Mouse (Mus musculus) CH12.LX (cell line): ENCODE results near the gene Slc18b1. TPM values are rescaled to one million over a fixed set of nuclear protein-coding genes. Genes with fewer than 3 reads are reported as not detected.

Experiments used
- DNase-seq: peaks from one replicate; pipeline ENCODE4 v3.0.0-alpha.2; 2013; ENCODE audit errors: extremely low read depth
- H3K27ac ChIP-seq: 2 replicates; pipeline ENCODE4 v1.5.1; 2012; ENCODE audit warnings: low read depth, mild to moderate bottlenecking, control low read depth, moderate library complexity; ENCODE audit not compliant: insufficient read depth
- H3K27me3 ChIP-seq: replicated peaks from 2 replicates; pipeline ENCODE3; 2012; ENCODE audit warnings: inconsistent platforms
- H3K36me3 ChIP-seq, 2 experiments: replicated peaks in 1 of 2; 2 replicates each; pipeline versions ENCODE3 to v1.6.1; 2012; ENCODE audit warnings: inconsistent platforms in 1 of 2, low read length in 1 of 2, mild to moderate bottlenecking in 1 of 2, mixed read lengths in 1 of 2, moderate library complexity in 1 of 2; ENCODE audit not compliant: control insufficient read depth in 1 of 2, insufficient read depth in 1 of 2
- H3K4me1 ChIP-seq, 2 experiments: 2 replicates each; pipeline ENCODE4 v1.6.1; 2012; ENCODE audit warnings: inconsistent platforms in 1 of 2, moderate library complexity in 1 of 2; ENCODE audit not compliant: insufficient read depth in 2 of 2, control insufficient read depth in 1 of 2
- H3K4me2 ChIP-seq: 2 replicates; pipeline ENCODE4 v1.6.1; 2012; ENCODE audit warnings: low read depth, mild to moderate bottlenecking, control low read depth; ENCODE audit not compliant: poor library complexity, insufficient read depth, severe bottlenecking
- H3K4me3 ChIP-seq, 3 experiments: fragments of 150-350 bp in 1 of 3; sonication (generic) in 1 of 3; replicated peaks in 1 of 3; 2 replicates each; pipeline versions ENCODE3 to v1.5.1; 2011 to 2012; ENCODE audit warnings: low read depth in 2 of 3, low read length in 2 of 3, mild to moderate bottlenecking in 2 of 3, moderate library complexity in 2 of 3, control low read depth in 1 of 3, improper control_type of control experiment in 1 of 3, inconsistent platforms in 1 of 3, mixed read lengths in 1 of 3; ENCODE audit not compliant: poor library complexity in 1 of 3
- H3K79me2 ChIP-seq: replicated peaks from 2 replicates; pipeline ENCODE4 v1.6.1; 2012; ENCODE audit warnings: mild to moderate bottlenecking, moderate library complexity; ENCODE audit not compliant: control insufficient read depth, poor library complexity, insufficient read depth, severe bottlenecking; ENCODE audit errors: extremely low read depth
- H3K9ac ChIP-seq: 2 replicates; pipeline ENCODE4 v1.6.1; 2012; ENCODE audit warnings: low read depth, mild to moderate bottlenecking, control low read depth, moderate library complexity; ENCODE audit not compliant: insufficient read depth
- H3K9me3 ChIP-seq: replicated peaks from 2 replicates; pipeline ENCODE3; 2012; ENCODE audit warnings: low read length, inconsistent platforms, mixed read lengths
- BHLHE40 ChIP-seq: IDR thresholded peaks from 2 replicates; pipeline ENCODE4 v1.6.1; 2011; ENCODE audit warnings: mild to moderate bottlenecking, low read depth, low read length, improper control_type of control experiment
- CHD2 ChIP-seq: IDR thresholded peaks from 2 replicates; pipeline ENCODE4 v1.6.1; 2011; ENCODE audit warnings: low read length, improper control_type of control experiment
- CTCF ChIP-seq, 2 experiments: IDR thresholded peaks in 1 of 2; conservative IDR thresholded peaks in 1 of 2; 2 replicates each; pipeline ENCODE4 v1.5.1; 2011 to 2012; ENCODE audit warnings: low read depth in 2 of 2, low read length in 2 of 2, improper control_type of control experiment in 1 of 2, inconsistent platforms in 1 of 2, mild to moderate bottlenecking in 1 of 2, moderate library complexity in 1 of 2
- ELF1 ChIP-seq: IDR thresholded peaks from 2 replicates; pipeline ENCODE4 v1.6.1; 2014; ENCODE audit warnings: low read depth, mild to moderate bottlenecking, inconsistent platforms, low read length, improper control_type of control experiment
- EP300 ChIP-seq: IDR thresholded peaks from 2 replicates; pipeline ENCODE4 v1.6.1; 2011; ENCODE audit warnings: low read length, improper control_type of control experiment
- ETS1 ChIP-seq: conservative IDR thresholded peaks from 2 replicates; pipeline ENCODE4 v1.6.1; 2012; ENCODE audit warnings: low read depth, mild to moderate bottlenecking, inconsistent platforms, low read length, improper control_type of control experiment, moderate library complexity
- GABPA ChIP-seq: IDR thresholded peaks from 2 replicates; pipeline ENCODE4 v1.6.1; 2012; ENCODE audit warnings: low read depth, low read length, improper control_type of control experiment, inconsistent platforms; ENCODE audit not compliant: insufficient replicate concordance
- HCFC1 ChIP-seq: IDR thresholded peaks from 2 replicates; pipeline ENCODE4 v1.6.1; 2012; ENCODE audit warnings: low read depth, mild to moderate bottlenecking, inconsistent platforms, low read length, improper control_type of control experiment
- JUN ChIP-seq: IDR thresholded peaks from 2 replicates; pipeline ENCODE4 v1.6.1; 2011; ENCODE audit warnings: low read depth, mild to moderate bottlenecking, low read length, improper control_type of control experiment, moderate library complexity; ENCODE audit not compliant: insufficient read depth
- JUND ChIP-seq: conservative IDR thresholded peaks from 2 replicates; pipeline ENCODE4 v1.6.1; 2011; ENCODE audit warnings: low read depth, low read length, improper control_type of control experiment
- MAFK ChIP-seq: IDR thresholded peaks from 2 replicates; pipeline ENCODE4 v1.6.1; 2011; ENCODE audit warnings: low read length, improper control_type of control experiment; ENCODE audit not compliant: insufficient replicate concordance
- MAX ChIP-seq: IDR thresholded peaks from 2 replicates; pipeline ENCODE4 v1.6.1; 2011; ENCODE audit warnings: low read length, improper control_type of control experiment
- MAZ ChIP-seq: IDR thresholded peaks from 2 replicates; pipeline ENCODE4 v1.6.1; 2012; ENCODE audit warnings: low read depth, mild to moderate bottlenecking, inconsistent platforms, low read length, improper control_type of control experiment, moderate library complexity
- MEF2A ChIP-seq: IDR thresholded peaks from 2 replicates; pipeline ENCODE4 v1.6.1; 2014; ENCODE audit warnings: low read depth, mild to moderate bottlenecking, inconsistent platforms, low read length, improper control_type of control experiment, borderline replicate concordance
- MXI1 ChIP-seq: IDR thresholded peaks from 2 replicates; pipeline ENCODE4 v1.6.1; 2011; ENCODE audit warnings: mild to moderate bottlenecking, low read depth, low read length, improper control_type of control experiment
- MYC ChIP-seq: IDR thresholded peaks from 2 replicates; pipeline ENCODE4 v1.6.1; 2011; ENCODE audit warnings: low read depth, mild to moderate bottlenecking, improper control_type of control experiment, low read length
- NRF1 ChIP-seq: IDR thresholded peaks from 2 replicates; pipeline ENCODE4 v1.6.1; 2014; ENCODE audit warnings: low read depth, mild to moderate bottlenecking, inconsistent platforms, low read length, improper control_type of control experiment, moderate library complexity
- PAX5 ChIP-seq: IDR thresholded peaks from 2 replicates; pipeline ENCODE4 v1.6.1; 2012; ENCODE audit warnings: low read length, inconsistent platforms, mixed read lengths
- POLR2A ChIP-seq: IDR thresholded peaks from 2 replicates; pipeline ENCODE4 v1.6.1; 2011; ENCODE audit warnings: low read depth, mild to moderate bottlenecking, improper control_type of control experiment, low read length
- RAD21 ChIP-seq: IDR thresholded peaks from 2 replicates; pipeline ENCODE4 v1.6.1; 2011; ENCODE audit warnings: low read depth, mild to moderate bottlenecking, low read length, improper control_type of control experiment, moderate library complexity
- SIN3A ChIP-seq: IDR thresholded peaks from 2 replicates; pipeline ENCODE4 v1.6.1; 2012; ENCODE audit warnings: low read length, improper control_type of control experiment, inconsistent platforms
- UBTF ChIP-seq: IDR thresholded peaks from 2 replicates; pipeline ENCODE4 v1.6.1; 2012; ENCODE audit warnings: low read depth, mild to moderate bottlenecking, inconsistent platforms, low read length, improper control_type of control experiment, moderate library complexity
- USF1 ChIP-seq: IDR thresholded peaks from 2 replicates; pipeline ENCODE4 v1.6.1; 2014; ENCODE audit warnings: low read depth, mild to moderate bottlenecking, inconsistent platforms, low read length, improper control_type of control experiment
- USF2 ChIP-seq: conservative IDR thresholded peaks from 2 replicates; pipeline ENCODE4 v1.6.1; 2011; ENCODE audit warnings: low read depth, low read length, improper control_type of control experiment
- ZKSCAN1 ChIP-seq: IDR thresholded peaks from 2 replicates; pipeline ENCODE4 v1.6.1; 2012; ENCODE audit warnings: low read depth, inconsistent platforms, low read length, improper control_type of control experiment, borderline replicate concordance
- ZMIZ1 ChIP-seq: IDR thresholded peaks from 2 replicates; pipeline ENCODE4 v1.6.1; 2012; ENCODE audit warnings: low read depth, mild to moderate bottlenecking, inconsistent platforms, low read length, improper control_type of control experiment
- ZNF384 ChIP-seq: IDR thresholded peaks from 2 replicates; pipeline ENCODE4 v1.6.1; 2012; ENCODE audit warnings: low read depth, low read length, improper control_type of control experiment, inconsistent platforms
- dilution Hi-C: fragments of 300-500 bp; cut with MboI; formaldehyde crosslinking; loops from 2 replicates; pipeline ENCODE4 v1.14.3; 2020; ENCODE audit warnings: low sequenced_read_pairs; ENCODE audit not compliant: extremely low pct_unique_long_range_greater_than_20kb, extremely low pct_ligation_motif_present
- in situ Hi-C: fragments of 300-500 bp; cut with MboI; formaldehyde crosslinking; loops from 3 replicates; pipeline ENCODE4 v1.14.3; 2019; ENCODE audit warnings: low sequenced_read_pairs, low pct_ligation_motif_present, low pct_unique_long_range_greater_than_20kb, mixed read lengths
- polyA plus RNA-seq: library from polyadenylated mRNA; unstranded; fragments of >175 nt; gene quantifications from 2 replicates; pipeline ENCODE4 v1.2.1, GENCODE M21; 2012; ENCODE audit warnings: low read depth; ENCODE audit not compliant: insufficient read length
- total RNA-seq, 2 experiments: library from RNA; depleted of rRNA; stranded (reverse); fragments of 300-350 nt in 1 of 2; fragments of >200 nt in 1 of 2; gene quantifications; 2 replicates each; pipeline ENCODE4 v1.2.3; 2012 to 2014

The Slc18b1 gene
- total and polyA plus RNA-seq, 3 experiments: not detected

DNA sequence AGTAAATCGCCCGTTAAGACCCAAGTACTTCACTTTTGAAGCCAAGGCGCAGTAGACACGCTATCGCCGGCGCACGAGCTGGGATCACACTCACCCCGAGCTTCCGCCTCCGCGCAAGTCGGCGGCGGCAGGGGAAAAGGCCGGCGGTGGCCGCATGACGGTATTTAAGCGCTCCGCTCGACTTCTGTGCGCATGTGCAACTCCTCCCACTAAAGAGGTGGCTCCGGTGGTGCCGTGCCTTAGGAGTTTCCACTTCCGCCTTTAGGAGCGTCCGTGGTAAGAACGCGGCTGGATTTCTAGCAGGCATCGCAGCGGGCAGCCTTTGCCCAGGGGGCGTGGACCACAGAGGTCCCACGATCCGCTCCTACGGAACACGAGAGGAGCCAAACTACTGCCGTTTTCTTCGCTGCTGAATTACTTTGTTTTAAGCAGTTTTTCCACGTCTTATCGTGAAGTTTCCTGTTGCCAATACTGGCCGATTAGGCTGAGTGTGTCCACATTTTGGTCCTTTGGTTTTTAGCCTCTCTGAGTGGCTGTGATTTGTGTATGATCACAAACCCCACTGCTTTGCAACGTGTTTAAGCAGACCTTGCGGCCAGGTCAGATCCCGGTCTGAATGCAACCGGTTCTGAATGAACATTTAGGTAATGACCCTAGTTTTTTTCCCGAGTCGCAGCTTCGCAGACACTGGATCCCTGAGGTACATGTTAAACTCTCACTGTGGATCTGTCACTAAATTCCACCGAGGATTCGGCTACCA is 9.5 kb upstream of the Slc18b1 start, which contains the start of gene Rps12 (continued):
- TF ChIP-seq ZKSCAN1: no peak
- TF ChIP-seq CHD2: peak; percentile 23; the same call in 1 of the 2 replicates
- TF ChIP-seq EP300: no peak
- 0 out of 2 replicates have a peak, but pooled peaks have one; percentile 54 for TF ChIP-seq UBTF
- TF ChIP-seq GABPA: no peak; the same call in 1 of the 2 replicates
- TF ChIP-seq JUN: no peak
- peak; percentile 100 for TF ChIP-seq ELF1
- peak; percentile 97 for TF ChIP-seq SIN3A
- no peak for TF ChIP-seq ZNF384
- TF ChIP-seq NRF1: peak; percentile 94
- no peak; the same call in 1 of the 2 replicates for TF ChIP-seq MYC
- peak; percentile 59 for TF ChIP-seq MEF2A
- TF ChIP-seq USF2: no peak
- TF ChIP-seq ETS1: 0 out of 2 replicates have a peak, but pooled peaks have one; percentile 5
- TF ChIP-seq MAX: peak; percentile 100
- TF ChIP-seq MAFK: no peak
- TF ChIP-seq RAD21: no peak
- TF ChIP-seq, all 38 proteins: peak for 21

GRCm38 (mm10) chr10:23788056-23788600 is 8.7 kb upstream of the Slc18b1 start:
- peaks cover 29 to 36% of the 10 kb centered on the region in 2 experiments for H3K36me3 ChIP-seq
- H3K27ac ChIP-seq: no peak overlapping the region
- H3K9ac ChIP-seq: peak overlapping the region; percentile 95
- dilution Hi-C loops (no loop called here), in situ Hi-C loops (no loop called here)
- H3K4me3 ChIP-seq: peak overlapping the region; percentile 72 to 96 (median 78)
- no peaks in the 10 kb centered on the region for H3K27me3 ChIP-seq
- H3K79me2 ChIP-seq: peaks cover 30% of the 10 kb centered on the region
- H3K9me3 ChIP-seq: no peaks in the 10 kb centered on the region
- DNase-seq: no peak
- TF ChIP-seq CTCF (conservative IDR thresholded peaks at IDR 0.05 in 1 of 2, IDR thresholded peaks at IDR 0.05 in 1 of 2; ENCODE audit: low read depth in 2 of 2, low read length in 2 of 2) (no peak), MYC (peak; percentile 52), ZMIZ1 (no peak), EP300 (no peak), BHLHE40 (peak; percentile 79), PAX5 (no peak), MAX (0 out of 2 replicates have a peak, but pooled peaks have one; percentile 46), JUND (no peak), MXI1 (peak; percentile 59; the same call in 1 of the 2 replicates), MAFK (no peak), MAZ (no peak), POLR2A (no peak), USF1 (no peak), HCFC1 (no peak), RAD21 (no peak), GABPA (no peak)
- H3K4me2 ChIP-seq: peak overlapping the region; percentile 95
- H3K4me1 ChIP-seq: peaks cover 2 to 39% of the 10 kb centered on the region in 2 experiments; a peak in 3 of 4 replicates
